Mouse (Mus musculus) forebrain, embryonic 16.5 days (tissue): ENCODE results near the gene Rhbdf1. TPM values are rescaled to one million over a fixed set of nuclear protein-coding genes. Genes with fewer than 3 reads are reported as not detected.

Experiments
- ATAC-seq: fragments of 200-750 bp; cut with Nextera tagmentation; 2 replicates; pipeline ENCODE4 v1.8.0; 2017; ENCODE audit warnings: mild to moderate bottlenecking, moderate library complexity
- H3K27ac ChIP-seq: fragments of 300-500 bp; sonication (generic); 2 replicates; pipeline ENCODE4 v1.5.1; 2014; ENCODE audit warnings: low read length, control low read depth
- H3K27me3 ChIP-seq: fragments of 300-500 bp; sonication (generic); replicated peaks from 2 replicates; pipeline ENCODE4 v1.6.1; 2014; ENCODE audit warnings: low read length; ENCODE audit not compliant: control insufficient read depth, insufficient read depth
- H3K36me3 ChIP-seq: fragments of 300-500 bp; sonication (generic); 2 replicates; pipeline ENCODE4 v1.6.1; 2014; ENCODE audit not compliant: control insufficient read depth, insufficient read depth
- H3K4me1 ChIP-seq: fragments of 300-500 bp; sonication (generic); replicated peaks from 2 replicates; pipeline ENCODE4 v1.6.1; 2014; ENCODE audit warnings: low read length; ENCODE audit not compliant: control insufficient read depth, insufficient read depth
- H3K4me2 ChIP-seq: fragments of 300-500 bp; sonication (generic); 2 replicates; pipeline ENCODE4 v1.6.1; 2014; ENCODE audit warnings: mild to moderate bottlenecking, low read length, control low read depth
- H3K4me3 ChIP-seq: fragments of 300-500 bp; sonication (generic); replicated peaks from 2 replicates; pipeline ENCODE4 v1.5.1; 2014; ENCODE audit warnings: mild to moderate bottlenecking, low read length, control low read depth
- H3K9ac ChIP-seq: fragments of 300-500 bp; sonication (generic); replicated peaks from 2 replicates; pipeline ENCODE4 v1.6.1; 2014; ENCODE audit warnings: low read depth, low read length, control low read depth
- H3K9me3 ChIP-seq: fragments of 300-500 bp; sonication (generic); 2 replicates; pipeline ENCODE4 v1.6.1; 2016; ENCODE audit warnings: low read length; ENCODE audit not compliant: control insufficient read depth
- WGBS: fragments of 180-500 bp; shearing (Covaris S2); extraction: QIAGEN DNeasy Blood & Tissue Kit; methylation state at CpG from one replicate; pipeline ENCODE4 v1.1.7; 2014; 5-methylcytosine and 5-hydroxymethylcytosine counted together
- polyA plus RNA-seq: library from polyadenylated mRNA; unstranded; fragments of >200 nt; fragmentation: Nextera tagmentation; extraction: Ambion mirVana; gene quantifications from 2 replicates; pipeline ENCODE4 v1.2.1, GENCODE M21; 2015

Gene Rhbdf1
- 21.1 and 23.3 TPM in 2 replicates for polyA plus RNA-seq

- peak within 1 kb of the TSS; percentile 59 for H3K4me3 ChIP-seq
- WGBS = 0% methylated on average over 58 of the region's 72 CpGs
- ATAC-seq = peak; percentile 32; the same call in 1 of the 2 replicates
- H3K9me3 ChIP-seq = no peaks in the 10 kb centered on the region
- peak within 1 kb of the TSS; percentile 96 for H3K4me2 ChIP-seq
- H3K36me3 ChIP-seq = no peaks in the 10 kb centered on the region
- H3K9ac ChIP-seq = peak within 1 kb of the TSS; percentile 72
- peaks cover 17% of the 10 kb centered on the region for H3K27me3 ChIP-seq
- peak within 1 kb of the TSS; percentile 42; the same call in 1 of the 2 replicates for H3K27ac ChIP-seq
- H3K4me1 ChIP-seq = peaks cover 39% of the 10 kb centered on the region
Measured at GRCm38 (mm10) chr11:32221951-32222409, at the start of gene Rhbdf1. Gene Rhbdf1, minus strand, starts transcription at chr11:32222300.

- no peak overlapping the region for H3K9ac ChIP-seq
- WGBS = 50% methylated on average over 4 of the region's 4 CpGs
- no peaks in the 10 kb centered on the region for H3K36me3 ChIP-seq
- H3K4me2 ChIP-seq = no peak overlapping the region
- ATAC-seq = no peak
- no peak overlapping the region for H3K4me3 ChIP-seq
- H3K4me1 ChIP-seq = peaks cover 10% of the 10 kb centered on the region
- H3K27me3 ChIP-seq = no peaks in the 10 kb centered on the region
- no peak overlapping the region for H3K27ac ChIP-seq
- H3K9me3 ChIP-seq = no peaks in the 10 kb centered on the region
Measured at GRCm38 (mm10) chr11:32271178-32271577, 49.1 kb upstream of the Rhbdf1 start.

GRCm38 (mm10) chr11:32268952-32269351 lies 46.9 kb upstream of the Rhbdf1 start:
- ATAC-seq = no peak
- Histone ChIP-seq H3K27ac (no peak overlapping the region), H3K9ac (no peak overlapping the region), H3K4me2 (no peak overlapping the region), H3K27me3 (no peaks in the 10 kb centered on the region), H3K4me3 (no peak overlapping the region), H3K9me3 (no peaks in the 10 kb centered on the region), H3K36me3 (no peaks in the 10 kb centered on the region), H3K4me1 (peaks cover 16% of the 10 kb centered on the region)
- WGBS = 83% methylated on average over 5 of the region's 5 CpGs

GRCm38 (mm10) chr11:32267964-32268363 lies 45.9 kb upstream of the Rhbdf1 start:
- Histone ChIP-seq H3K27me3 (no peaks in the 10 kb centered on the region), H3K9ac (peak overlapping the region; percentile 47), H3K27ac (peak overlapping the region; percentile 9; the same call in 1 of the 2 replicates), H3K9me3 (no peaks in the 10 kb centered on the region), H3K36me3 (no peaks in the 10 kb centered on the region), H3K4me1 (peaks cover 16% of the 10 kb centered on the region), H3K4me2 (peak overlapping the region; percentile 61), H3K4me3 (peak overlapping the region; percentile 82)
- WGBS = 20% methylated on average over 5 of the region's 5 CpGs
- ATAC-seq = peak; percentile 11; the same call in 1 of the 2 replicates

GRCm38 (mm10) chr11:32267188-32267884 lies 45.2 kb upstream of the Rhbdf1 start, which contains the start of gene Nprl3:
Gene Nprl3, minus strand, starts transcription at chr11:32267707.
- Histone ChIP-seq H3K4me1 (peaks cover 16% of the 10 kb centered on the region), H3K9ac (peak within 1 kb of the TSS; percentile 95), H3K27me3 (no peaks in the 10 kb centered on the region), H3K9me3 (no peaks in the 10 kb centered on the region), H3K36me3 (no peaks in the 10 kb centered on the region), H3K27ac (peak within 1 kb of the TSS; percentile 96), H3K4me3 (peak within 1 kb of the TSS; percentile 82), H3K4me2 (peak within 1 kb of the TSS; percentile 72)
- peak; percentile 100 for ATAC-seq
- under 1% methylated on average over 54 of the region's 54 CpGs for WGBS

GRCm38 (mm10) chr11:32266776-32267175 lies 44.7 kb upstream of the Rhbdf1 start:
- Histone ChIP-seq H3K27ac (peak overlapping the region; percentile 96), H3K4me3 (peak overlapping the region; percentile 82), H3K36me3 (no peaks in the 10 kb centered on the region), H3K9me3 (no peaks in the 10 kb centered on the region), H3K4me2 (peak overlapping the region; percentile 72), H3K27me3 (no peaks in the 10 kb centered on the region), H3K4me1 (peaks cover 16% of the 10 kb centered on the region), H3K9ac (peak overlapping the region; percentile 95)
- WGBS = 23% methylated on average over 6 of the region's 6 CpGs
- ATAC-seq = no peak

- 93% methylated on average over 6 of the region's 6 CpGs for WGBS
- H3K27ac ChIP-seq = no peak overlapping the region
- no peak for ATAC-seq
Measured at GRCm38 (mm10) chr11:32266194-32266593, 44.1 kb upstream of the Rhbdf1 start.

GRCm38 (mm10) chr11:32265117-32265738 lies 43.1 kb upstream of the Rhbdf1 start:
- ATAC-seq = no peak
- Histone ChIP-seq H3K4me1 (peaks cover 16% of the 10 kb centered on the region), H3K4me2 (no peak overlapping the region), H3K27me3 (no peaks in the 10 kb centered on the region), H3K27ac (no peak overlapping the region), H3K9ac (no peak overlapping the region), H3K36me3 (peaks cover 1% of the 10 kb centered on the region; the same call in 1 of the 2 replicates), H3K4me3 (no peak overlapping the region), H3K9me3 (no peaks in the 10 kb centered on the region)
- 91% methylated on average over 3 of the region's 3 CpGs for WGBS

More at GRCm38 (mm10) chr11:32266194-32266593, 44.1 kb upstream of the Rhbdf1 start:
- peaks cover 16% of the 10 kb centered on the region for H3K4me1 ChIP-seq
- H3K9me3 ChIP-seq = no peaks in the 10 kb centered on the region
- H3K4me2 ChIP-seq = no peak overlapping the region
- no peak overlapping the region for H3K4me3 ChIP-seq
- no peaks in the 10 kb centered on the region for H3K36me3 ChIP-seq
- no peak overlapping the region for H3K9ac ChIP-seq
- H3K27me3 ChIP-seq = no peaks in the 10 kb centered on the region

GRCm38 (mm10) chr11:32262674-32263415 lies 40.7 kb upstream of the Rhbdf1 start:
- Histone ChIP-seq H3K27ac (no peak overlapping the region), H3K4me2 (no peak overlapping the region), H3K9me3 (no peaks in the 10 kb centered on the region), H3K4me3 (no peak overlapping the region), H3K4me1 (peaks cover 13% of the 10 kb centered on the region), H3K9ac (no peak overlapping the region), H3K36me3 (peaks cover 3% of the 10 kb centered on the region; the same call in 1 of the 2 replicates), H3K27me3 (no peaks in the 10 kb centered on the region)
- ATAC-seq = no peak
- 92% methylated on average over 10 of the region's 10 CpGs for WGBS
